Mouse (Mus musculus) limb, embryonic 11.5 days (tissue): ENCODE measurements around the gene Plin1. TPM values are rescaled to one million over a fixed set of nuclear protein-coding genes. Genes with fewer than 3 reads are reported as not detected.
A peak's percentile ranks its signal among the peaks of the same experiment; 100 is the strongest.

Source experiments
- ATAC-seq: fragments of 200-750 bp; cut with Nextera tagmentation; 2 replicates; pipeline ENCODE4 v1.8.0; 2017; ENCODE audit warnings: low read depth; ENCODE audit not compliant: insufficient number of reproducible peaks, low FRiP score, low TSS enrichment
- DNase-seq: peaks from one replicate; pipeline ENCODE4 v3.0.0-alpha.2; 2015; ENCODE audit warnings: low spot score
- H3K27ac ChIP-seq: fragments of 300-500 bp; sonication (generic); replicated peaks from 2 replicates; pipeline ENCODE4 v1.5.1; 2014; ENCODE audit warnings: low read depth, mild to moderate bottlenecking, low read length
- H3K27me3 ChIP-seq: fragments of 300-500 bp; sonication (generic); 2 replicates; pipeline ENCODE4 v1.6.1; 2014; ENCODE audit warnings: mild to moderate bottlenecking, low read length, mixed read lengths; ENCODE audit not compliant: control insufficient read depth, insufficient read depth
- H3K36me3 ChIP-seq: fragments of 300-500 bp; sonication (generic); 2 replicates; pipeline ENCODE4 v1.6.1; 2014; ENCODE audit warnings: mild to moderate bottlenecking, low read length, moderate library complexity, mixed read lengths; ENCODE audit not compliant: control insufficient read depth, insufficient read depth
- H3K4me1 ChIP-seq: fragments of 300-500 bp; sonication (generic); 2 replicates; pipeline ENCODE4 v1.6.1; 2014; ENCODE audit warnings: low read length, mixed read lengths; ENCODE audit not compliant: control insufficient read depth, insufficient read depth
- H3K4me2 ChIP-seq: fragments of 300-500 bp; sonication (generic); 2 replicates; pipeline ENCODE4 v1.6.1; 2014; ENCODE audit warnings: low read depth, mild to moderate bottlenecking, moderate library complexity; ENCODE audit not compliant: severe bottlenecking
- H3K4me3 ChIP-seq: fragments of 300-500 bp; sonication (generic); 2 replicates; pipeline ENCODE4 v1.5.1; 2014; ENCODE audit warnings: low read depth, low read length
- H3K9ac ChIP-seq: fragments of 300-500 bp; sonication (generic); 2 replicates; pipeline ENCODE4 v1.6.1; 2014; ENCODE audit warnings: mild to moderate bottlenecking, low read length
- H3K9me3 ChIP-seq: fragments of 300-500 bp; sonication (generic); 2 replicates; pipeline ENCODE4 v1.6.1; 2016; ENCODE audit warnings: low read length; ENCODE audit not compliant: control insufficient read depth
- WGBS: fragments of 180-500 bp; shearing (Covaris S2); extraction: QIAGEN DNeasy Blood & Tissue Kit; methylation state at CpG from one replicate; pipeline ENCODE4 v1.1.7; 2014; 5-methylcytosine and 5-hydroxymethylcytosine counted together
- polyA plus RNA-seq: library from polyadenylated mRNA; unstranded; fragments of >200 nt; fragmentation: Nextera tagmentation; extraction: Ambion mirVana; gene quantifications from 2 replicates; pipeline ENCODE4 v1.2.1, GENCODE M21; 2014

Plin1 gene
- polyA plus RNA-seq, result not detected in 2 replicates

- H3K4me1 ChIP-seq, result no peaks in the 10 kb centered on the region
- no peak within 1 kb of the TSS for H3K9ac ChIP-seq
- H3K9me3 ChIP-seq, result no peaks in the 10 kb centered on the region
- 44% methylated on average over 4 of the region's 4 CpGs for WGBS
- no peak within 1 kb of the TSS for H3K27ac ChIP-seq
- no peak within 1 kb of the TSS for H3K4me3 ChIP-seq
- H3K36me3 ChIP-seq, result no peaks in the 10 kb centered on the region
- H3K4me2 ChIP-seq, result no peak within 1 kb of the TSS
- DNase-seq, result no peak
- no peak for ATAC-seq
- no peaks in the 10 kb centered on the region for H3K27me3 ChIP-seq
Observed at GRCm38 (mm10) chr7:79732622-79733021, at the start of gene Plin1. Plin1 (minus strand) TSS chr7:79732903.

DNA sequence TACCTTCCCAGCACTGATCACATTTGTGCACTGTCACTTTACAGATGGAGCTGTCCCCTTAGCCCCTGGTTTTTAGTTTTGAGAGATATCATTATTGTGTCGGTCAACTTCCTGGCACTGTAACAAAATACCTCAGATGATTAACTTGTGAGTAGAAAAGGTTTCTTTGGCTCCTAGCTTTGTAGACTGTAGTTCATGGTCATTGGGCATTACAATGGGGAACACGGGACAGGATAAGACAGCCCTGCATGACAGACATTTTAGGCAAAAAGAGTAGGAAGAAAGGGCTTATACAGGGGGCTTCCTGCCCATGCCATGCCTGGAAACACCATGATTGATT is 49.8 kb upstream of the Plin1 start:
- ATAC-seq (no peak), DNase-seq (no peak)
- H3K27ac ChIP-seq, result no peak overlapping the region
- H3K4me3 ChIP-seq, result no peak overlapping the region
- WGBS, result 91% methylated on average over 2 of the region's 2 CpGs
- no peak overlapping the region for H3K4me2 ChIP-seq
- H3K36me3 ChIP-seq, result no peaks in the 10 kb centered on the region
- H3K27me3 ChIP-seq, result no peaks in the 10 kb centered on the region
- no peak overlapping the region for H3K9ac ChIP-seq
- 0 out of 2 replicates have a peak, but pooled peaks cover 6% of the 10 kb centered on the region for H3K4me1 ChIP-seq
- no peaks in the 10 kb centered on the region for H3K9me3 ChIP-seq

- H3K4me2 ChIP-seq, result no peak overlapping the region
- H3K27ac ChIP-seq, result no peak overlapping the region
- ATAC-seq (no peak), DNase-seq (no peak)
- H3K36me3 ChIP-seq, result no peaks in the 10 kb centered on the region
- H3K9me3 ChIP-seq, result no peaks in the 10 kb centered on the region
- H3K27me3 ChIP-seq, result no peaks in the 10 kb centered on the region
- H3K9ac ChIP-seq, result no peak overlapping the region
- 86% methylated on average over 11 of the region's 11 CpGs for WGBS
- no peak overlapping the region for H3K4me3 ChIP-seq
- 0 out of 2 replicates have a peak, but pooled peaks cover 6% of the 10 kb centered on the region for H3K4me1 ChIP-seq
Observed at GRCm38 (mm10) chr7:79781826-79782515, 49.3 kb upstream of the Plin1 start.

GRCm38 (mm10) chr7:79780647-79781626 is 48.2 kb upstream of the Plin1 start:
- Histone ChIP-seq H3K36me3 (no peaks in the 10 kb centered on the region), H3K27ac (no peak overlapping the region), H3K9ac (no peak overlapping the region), H3K4me2 (peak overlapping the region; percentile 18; the same call in 1 of the 2 replicates), H3K4me3 (no peak overlapping the region), H3K4me1 (0 out of 2 replicates have a peak, but pooled peaks cover 6% of the 10 kb centered on the region), H3K27me3 (no peaks in the 10 kb centered on the region), H3K9me3 (no peaks in the 10 kb centered on the region)
- ATAC-seq (0 out of 2 replicates have a peak, but pooled peaks have one; percentile 26), DNase-seq (peak; percentile 87)
- WGBS, result 30% methylated on average over 16 of the region's 16 CpGs

DNA sequence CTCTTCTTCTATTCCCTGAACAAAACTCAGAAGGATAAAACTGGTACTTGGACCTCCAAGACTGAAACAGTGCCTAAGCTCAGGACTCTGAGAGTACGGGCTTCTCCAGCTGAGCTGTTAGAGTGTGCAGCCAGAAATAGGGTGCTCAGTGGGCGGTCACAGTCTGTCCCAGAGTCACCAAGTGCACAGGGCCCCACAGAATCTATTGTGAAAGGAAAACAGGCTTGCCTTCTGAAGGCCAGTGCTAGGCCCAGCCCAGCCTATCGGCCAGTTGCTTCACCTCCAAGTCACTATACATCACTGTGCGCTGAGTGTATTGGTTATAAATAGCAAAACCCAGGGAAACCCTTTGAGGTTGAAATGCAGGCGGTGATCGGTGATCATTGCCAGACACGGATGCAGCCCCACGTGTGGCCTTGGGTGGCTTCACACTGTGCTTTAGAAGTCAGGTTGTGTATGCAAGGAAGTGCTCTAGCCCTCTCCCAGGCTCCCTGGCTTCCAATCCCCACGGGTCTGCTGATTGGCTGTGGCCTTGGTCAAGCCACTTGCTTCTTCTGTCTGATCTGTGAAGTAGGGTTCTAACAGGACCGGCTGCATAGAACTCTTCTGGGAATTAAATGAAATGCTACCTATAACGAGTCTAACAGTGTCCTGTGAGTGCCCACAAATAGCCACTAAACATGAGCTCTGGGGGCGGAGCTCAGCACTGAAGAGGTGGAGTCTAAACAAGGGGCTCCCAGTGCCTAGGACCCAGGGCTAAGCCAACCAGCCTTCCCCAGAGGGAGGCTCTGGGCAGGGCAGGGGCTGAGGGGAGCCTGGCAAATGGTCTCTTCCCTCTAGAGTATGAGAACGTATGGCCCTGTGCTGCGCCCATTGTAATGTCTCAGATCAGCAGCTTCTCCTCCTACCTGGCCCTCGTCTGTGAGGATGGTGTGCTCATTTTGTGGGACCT is 39.1 kb upstream of the Plin1 start:
- Histone ChIP-seq H3K9ac (no peak overlapping the region), H3K36me3 (no peaks in the 10 kb centered on the region), H3K4me1 (no peaks in the 10 kb centered on the region), H3K27me3 (no peaks in the 10 kb centered on the region), H3K27ac (no peak overlapping the region), H3K4me3 (no peak overlapping the region), H3K9me3 (no peaks in the 10 kb centered on the region), H3K4me2 (no peak overlapping the region)
- DNase-seq (no peak), ATAC-seq (no peak)
- 30% methylated on average over 15 of the region's 15 CpGs for WGBS

DNA sequence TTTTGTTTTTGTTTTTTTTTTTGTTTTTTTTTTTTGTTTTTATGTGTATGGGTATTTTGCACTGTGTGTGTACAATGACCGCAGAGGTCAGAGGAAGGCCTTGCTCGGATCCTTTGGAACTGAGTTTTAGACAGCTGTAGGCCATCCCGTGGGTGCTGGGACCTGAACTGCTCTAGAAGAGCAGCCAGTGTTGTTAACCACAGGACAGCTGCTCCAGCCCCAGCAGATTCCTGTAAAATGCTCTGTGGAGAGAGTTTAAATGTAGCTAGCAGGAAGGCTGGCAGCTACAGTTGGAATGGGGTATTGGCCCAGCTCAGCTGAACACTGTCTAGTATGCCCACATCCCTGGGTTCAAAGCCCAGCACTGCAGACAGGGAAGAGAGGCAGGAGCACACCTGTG is 37.0 kb upstream of the Plin1 start:
- H3K27ac ChIP-seq, result no peak overlapping the region
- DNase-seq, result no peak
- H3K4me3 ChIP-seq, result no peak overlapping the region
- H3K9ac ChIP-seq, result no peak overlapping the region
- no peaks in the 10 kb centered on the region for H3K9me3 ChIP-seq
- no peaks in the 10 kb centered on the region for H3K27me3 ChIP-seq
- ATAC-seq, result no peak
- no peaks in the 10 kb centered on the region for H3K36me3 ChIP-seq
- no peaks in the 10 kb centered on the region for H3K4me1 ChIP-seq
- WGBS, result 86% methylated on average over 3 of the region's 3 CpGs
- H3K4me2 ChIP-seq, result no peak overlapping the region

DNA sequence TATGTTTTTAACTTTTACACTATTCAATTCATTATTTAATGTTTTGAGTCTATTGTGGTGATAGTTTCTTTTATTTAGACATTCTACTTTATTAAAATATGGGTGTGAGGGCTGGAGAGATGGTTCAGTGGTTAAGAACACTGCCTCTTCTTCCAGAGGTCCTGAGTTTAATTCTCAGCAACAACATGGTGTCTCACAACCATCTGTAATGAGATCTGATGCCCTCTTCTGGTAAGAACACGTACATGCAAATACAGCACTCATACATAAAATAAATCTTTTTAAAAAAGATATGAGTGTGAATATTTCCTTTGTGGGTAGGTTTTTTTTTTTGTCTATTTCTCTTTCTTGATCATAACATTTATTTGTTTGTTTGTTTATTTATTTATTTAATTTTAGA is 33.3 kb upstream of the Plin1 start:
- Histone ChIP-seq H3K4me1 (no peaks in the 10 kb centered on the region), H3K4me3 (no peak overlapping the region), H3K9me3 (no peaks in the 10 kb centered on the region), H3K27ac (no peak overlapping the region), H3K9ac (no peak overlapping the region), H3K27me3 (no peaks in the 10 kb centered on the region), H3K4me2 (no peak overlapping the region), H3K36me3 (no peaks in the 10 kb centered on the region)
- ATAC-seq, result no peak
- WGBS, result 40% methylated on average over 1 of the region's 1 CpGs
- DNase-seq, result no peak

GRCm38 (mm10) chr7:79762106-79762505 is 29.4 kb upstream of the Plin1 start:
- no peaks in the 10 kb centered on the region for H3K4me1 ChIP-seq
- H3K27ac ChIP-seq, result no peak overlapping the region
- no peak overlapping the region for H3K4me3 ChIP-seq
- WGBS, result 71% methylated on average over 8 of the region's 8 CpGs
- H3K27me3 ChIP-seq, result no peaks in the 10 kb centered on the region
- no peak overlapping the region for H3K9ac ChIP-seq
- H3K4me2 ChIP-seq, result no peak overlapping the region
- H3K9me3 ChIP-seq, result no peaks in the 10 kb centered on the region
- ATAC-seq (no peak), DNase-seq (no peak)
- no peaks in the 10 kb centered on the region for H3K36me3 ChIP-seq
